Mouse (Mus musculus): Measurements from ENCODE around the gene Heatr6. TPM values are rescaled to one million over a fixed set of nuclear protein-coding genes. Genes with fewer than 3 reads are reported as not detected.

Gene Heatr6
- polyA plus RNA-seq, 1 experiment, result 10.2 TPM

DNA sequence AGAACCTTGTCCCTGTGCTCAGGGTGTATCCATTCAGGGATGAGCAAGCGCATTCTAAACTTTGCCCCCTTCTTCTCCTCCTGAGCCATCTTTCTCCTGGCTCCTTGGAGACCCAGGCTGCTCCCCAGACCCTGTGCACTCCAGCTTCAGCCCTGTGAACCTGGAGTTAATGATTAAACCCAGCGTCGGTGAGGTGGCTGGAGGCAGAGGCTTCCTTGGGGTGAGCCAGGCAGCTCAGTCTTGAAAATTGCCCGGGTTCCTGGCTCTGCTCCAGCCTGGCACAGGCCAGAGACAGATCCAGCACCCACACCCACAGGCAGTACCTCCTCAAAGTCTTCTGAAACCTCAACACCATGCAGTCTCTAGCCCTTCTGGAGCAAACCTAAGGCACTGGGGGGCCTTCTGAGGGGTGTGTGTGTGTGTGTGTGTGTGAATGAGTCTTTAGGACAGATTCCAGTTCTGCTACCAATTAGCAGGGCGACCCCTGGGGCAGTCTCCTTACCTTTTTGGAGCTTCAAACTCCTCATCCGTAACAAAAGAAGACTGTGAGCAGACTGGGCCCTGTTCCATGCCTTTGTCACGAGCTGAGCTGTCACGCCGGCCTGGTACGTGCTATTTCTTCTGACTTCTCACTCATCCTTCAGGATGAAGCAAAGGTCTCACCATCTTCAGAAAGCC is 66.4 kb downstream of the Heatr6 start:
- no peak for TF ChIP-seq MAX (IDR thresholded peaks at IDR 0.05)
- TF ChIP-seq CTCF (IDR thresholded peaks at IDR 0.05; ENCODE audit: control insufficient read depth, insufficient read depth, insufficient read length), result no peak
- TF ChIP-seq MYOD1 (IDR thresholded peaks at IDR 0.05; ENCODE audit: control insufficient read depth, insufficient read length, low read depth), result no peak
- no peak for TF ChIP-seq USF1 (IDR thresholded peaks at IDR 0.05; ENCODE audit: low read depth)
- H3K4me3 ChIP-seq (ENCODE audit: insufficient read depth, poor library complexity, severe bottlenecking), result no peak overlapping the region
- no peaks in the 10 kb centered on the region for H3K79me2 ChIP-seq (ENCODE audit: control insufficient read depth, insufficient read depth)
- no peak overlapping the region for H3ac ChIP-seq (ENCODE audit: control insufficient read depth, insufficient read length, low read depth)
- no peaks in the 10 kb centered on the region for H3K79me3 ChIP-seq (ENCODE audit: low read depth)
- H3K27me3 ChIP-seq (ENCODE audit: control insufficient read depth, insufficient read depth, insufficient read length), result peaks cover 20% of the 10 kb centered on the region
- H3K36me3 ChIP-seq (ENCODE audit: control insufficient read depth, insufficient read depth), result no peaks in the 10 kb centered on the region

GRCm38 (mm10) chr11:83826142-83826541 is 72.6 kb downstream of the Heatr6 start:
- H3K79me3 ChIP-seq (ENCODE audit: low read depth), result no peaks in the 10 kb centered on the region
- no peaks in the 10 kb centered on the region for H3K79me2 ChIP-seq (ENCODE audit: control insufficient read depth, insufficient read depth)
- H3K36me3 ChIP-seq (ENCODE audit: control insufficient read depth, insufficient read depth), result no peaks in the 10 kb centered on the region
- no peak for TF ChIP-seq MYOG (IDR thresholded peaks at IDR 0.05; ENCODE audit: control insufficient read depth, extremely low read depth, insufficient read length)
- no peak for TF ChIP-seq MAX (IDR thresholded peaks at IDR 0.05)
- no peak for TF ChIP-seq MYOD1 (IDR thresholded peaks at IDR 0.05; ENCODE audit: control insufficient read depth, insufficient read length, low read depth)
- no peak for TF ChIP-seq CTCF (IDR thresholded peaks at IDR 0.05; ENCODE audit: control insufficient read depth, insufficient read depth, insufficient read length)
- no peak for TF ChIP-seq FOSL1 (IDR thresholded peaks at IDR 0.05; ENCODE audit: insufficient read depth, low read length, poor library complexity, severe bottlenecking)
- no peak for TF ChIP-seq CEBPB (IDR thresholded peaks at IDR 0.05; ENCODE audit: low read depth)
- TF ChIP-seq USF1 (IDR thresholded peaks at IDR 0.05; ENCODE audit: low read depth), result no peak
- H3ac ChIP-seq (ENCODE audit: control insufficient read depth, insufficient read length, low read depth), result no peak overlapping the region
- H3K4me3 ChIP-seq (ENCODE audit: insufficient read depth, poor library complexity, severe bottlenecking), result no peak overlapping the region
- H3K27me3 ChIP-seq (ENCODE audit: control insufficient read depth, insufficient read depth, insufficient read length), result no peaks in the 10 kb centered on the region

DNA sequence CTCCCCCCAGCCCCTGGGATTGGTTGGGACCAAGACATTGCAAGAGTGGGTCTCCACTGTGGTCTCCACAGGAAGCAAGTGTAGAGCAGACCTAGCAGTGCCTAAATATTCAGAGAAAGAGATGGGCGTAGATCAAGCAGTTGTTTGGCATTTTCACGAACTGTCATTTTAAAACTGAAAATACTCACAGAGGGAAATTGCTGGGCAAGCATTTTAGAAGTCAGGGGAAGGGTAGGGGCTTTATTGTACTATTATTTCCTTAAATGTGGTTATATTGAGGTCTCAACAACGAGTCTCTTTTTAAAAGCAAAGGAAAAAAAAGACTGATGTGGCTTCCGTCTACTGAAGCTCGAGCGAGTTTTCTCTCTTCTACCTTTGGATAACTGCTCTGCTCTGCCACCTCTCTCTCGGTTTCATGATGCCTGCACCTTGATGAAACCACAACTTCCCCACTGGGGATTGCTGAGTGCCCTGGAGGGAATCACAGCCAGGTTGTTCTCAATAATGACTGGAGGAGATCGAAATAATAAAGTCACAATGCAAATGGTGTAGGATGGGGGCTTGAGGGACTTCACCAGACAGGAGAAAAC is 75.2 kb downstream of the Heatr6 start:
- no peaks in the 10 kb centered on the region for H3K27me3 ChIP-seq (ENCODE audit: control insufficient read depth, insufficient read depth, insufficient read length)
- no peaks in the 10 kb centered on the region for H3K79me3 ChIP-seq (ENCODE audit: low read depth)
- TF ChIP-seq MYOD1 (IDR thresholded peaks at IDR 0.05; ENCODE audit: control insufficient read depth, insufficient read length, low read depth), result no peak
- TF ChIP-seq MAX (IDR thresholded peaks at IDR 0.05), result no peak
- no peaks in the 10 kb centered on the region for H3K36me3 ChIP-seq (ENCODE audit: control insufficient read depth, insufficient read depth)
- no peak overlapping the region for H3ac ChIP-seq (ENCODE audit: control insufficient read depth, insufficient read length, low read depth)
- H3K79me2 ChIP-seq (ENCODE audit: control insufficient read depth, insufficient read depth), result no peaks in the 10 kb centered on the region
- no peak overlapping the region for H3K4me3 ChIP-seq (ENCODE audit: insufficient read depth, poor library complexity, severe bottlenecking)

DNA sequence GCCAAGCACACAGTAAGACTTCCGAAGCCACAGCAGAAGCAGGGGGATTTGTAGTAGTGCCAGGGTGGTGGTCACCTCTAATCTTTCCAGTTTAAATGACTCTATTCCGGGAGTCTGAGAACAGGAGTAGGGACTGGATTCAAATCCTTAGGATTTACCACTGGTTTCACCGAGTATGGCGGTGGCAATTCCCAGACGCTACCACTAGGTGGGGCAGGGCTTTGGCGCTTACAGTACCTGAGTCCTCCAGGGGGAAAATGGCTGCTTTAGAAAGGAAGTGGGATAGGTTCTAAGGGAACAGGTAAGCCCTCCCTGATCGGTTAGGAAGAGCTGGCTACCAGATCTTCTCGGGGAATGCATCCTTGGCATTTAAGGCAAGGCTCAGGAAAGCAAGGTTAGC is 78.9 kb downstream of the Heatr6 start:
- no peaks in the 10 kb centered on the region for H3K36me3 ChIP-seq (ENCODE audit: control insufficient read depth, insufficient read depth)
- no peaks in the 10 kb centered on the region for H3K79me3 ChIP-seq (ENCODE audit: low read depth)
- H3K79me2 ChIP-seq (ENCODE audit: control insufficient read depth, insufficient read depth), result no peaks in the 10 kb centered on the region
- TF ChIP-seq MYOD1 (IDR thresholded peaks at IDR 0.05; ENCODE audit: control insufficient read depth, insufficient read length, low read depth) (no peak), MAX (IDR thresholded peaks at IDR 0.05) (no peak), USF1 (IDR thresholded peaks at IDR 0.05; ENCODE audit: low read depth) (no peak), FOSL1 (IDR thresholded peaks at IDR 0.05; ENCODE audit: insufficient read depth, low read length, poor library complexity, severe bottlenecking) (no peak), MYOG (IDR thresholded peaks at IDR 0.05; ENCODE audit: control insufficient read depth, extremely low read depth, insufficient read length) (no peak), CTCF (IDR thresholded peaks at IDR 0.05; ENCODE audit: control insufficient read depth, insufficient read depth, insufficient read length) (peak; percentile 18), CEBPB (IDR thresholded peaks at IDR 0.05; ENCODE audit: low read depth) (no peak)
- no peak overlapping the region for H3ac ChIP-seq (ENCODE audit: control insufficient read depth, insufficient read length, low read depth)
- no peak overlapping the region for H3K4me3 ChIP-seq (ENCODE audit: insufficient read depth, poor library complexity, severe bottlenecking)
- peaks cover 9% of the 10 kb centered on the region for H3K27me3 ChIP-seq (ENCODE audit: control insufficient read depth, insufficient read depth, insufficient read length)

Other genes with a start within 250 kb of the Heatr6 start
- not detected for gene Heatr9, start 231.5 kb upstream of the Heatr6 start, polyA plus RNA-seq (2012; fragmentation: generic; extraction: Trizol)
- 0.13 TPM for gene Ccl5, start 223.2 kb upstream of the Heatr6 start, polyA plus RNA-seq (2012; fragmentation: generic; extraction: Trizol)
- 2.5 TPM for gene Ccl9, start 175.1 kb upstream of the Heatr6 start, polyA plus RNA-seq (2012; fragmentation: generic; extraction: Trizol)
- not detected for gene Ccl6, start 160.6 kb upstream of the Heatr6 start, polyA plus RNA-seq (2012; fragmentation: generic; extraction: Trizol)
- gene Rpl9-ps1, start 108.1 kb upstream of the Heatr6 start, polyA plus RNA-seq (2012; fragmentation: generic; extraction: Trizol), result not detected
- not detected for gene Ccl3, start 104.3 kb upstream of the Heatr6 start, polyA plus RNA-seq (2012; fragmentation: generic; extraction: Trizol)
- gene Ccl4, start 91.1 kb upstream of the Heatr6 start, polyA plus RNA-seq (2012; fragmentation: generic; extraction: Trizol), result not detected
- gene Wfdc17, start 49.7 kb upstream of the Heatr6 start, polyA plus RNA-seq (2012; fragmentation: generic; extraction: Trizol), result not detected
- gene Wfdc18, start 44.7 kb upstream of the Heatr6 start, polyA plus RNA-seq (2012; fragmentation: generic; extraction: Trizol), result not detected
- gene Wfdc21, start 6.8 kb upstream of the Heatr6 start, polyA plus RNA-seq (2012; fragmentation: generic; extraction: Trizol), result not detected
- not detected for gene Hnf1b, start 96.4 kb downstream of the Heatr6 start, polyA plus RNA-seq (2012; fragmentation: generic; extraction: Trizol)
- 12.0 TPM for gene Ddx52, start 188.4 kb downstream of the Heatr6 start, polyA plus RNA-seq (2012; fragmentation: generic; extraction: Trizol)
- gene Synrg, start 210.7 kb downstream of the Heatr6 start, polyA plus RNA-seq (2012; fragmentation: generic; extraction: Trizol), result 4.8 TPM